Mouse (Mus musculus) olfactory bulb, adult 2 months (tissue): ENCODE data around the gene Ptgs1.

Experiments
- CTCF ChIP-seq: fragments of 200-500 bp; IDR thresholded peaks from 2 replicates; pipeline ENCODE4 v1.5.1; 2012; ENCODE audit warnings: low read depth, mild to moderate bottlenecking, low read length, moderate library complexity; ENCODE audit not compliant: insufficient read depth
- POLR2A ChIP-seq: fragments of 200-500 bp; IDR thresholded peaks from 2 replicates; pipeline ENCODE4 v1.6.1; 2012; ENCODE audit warnings: mild to moderate bottlenecking, low read depth, low read length, moderate library complexity; ENCODE audit not compliant: insufficient read depth

DNA sequence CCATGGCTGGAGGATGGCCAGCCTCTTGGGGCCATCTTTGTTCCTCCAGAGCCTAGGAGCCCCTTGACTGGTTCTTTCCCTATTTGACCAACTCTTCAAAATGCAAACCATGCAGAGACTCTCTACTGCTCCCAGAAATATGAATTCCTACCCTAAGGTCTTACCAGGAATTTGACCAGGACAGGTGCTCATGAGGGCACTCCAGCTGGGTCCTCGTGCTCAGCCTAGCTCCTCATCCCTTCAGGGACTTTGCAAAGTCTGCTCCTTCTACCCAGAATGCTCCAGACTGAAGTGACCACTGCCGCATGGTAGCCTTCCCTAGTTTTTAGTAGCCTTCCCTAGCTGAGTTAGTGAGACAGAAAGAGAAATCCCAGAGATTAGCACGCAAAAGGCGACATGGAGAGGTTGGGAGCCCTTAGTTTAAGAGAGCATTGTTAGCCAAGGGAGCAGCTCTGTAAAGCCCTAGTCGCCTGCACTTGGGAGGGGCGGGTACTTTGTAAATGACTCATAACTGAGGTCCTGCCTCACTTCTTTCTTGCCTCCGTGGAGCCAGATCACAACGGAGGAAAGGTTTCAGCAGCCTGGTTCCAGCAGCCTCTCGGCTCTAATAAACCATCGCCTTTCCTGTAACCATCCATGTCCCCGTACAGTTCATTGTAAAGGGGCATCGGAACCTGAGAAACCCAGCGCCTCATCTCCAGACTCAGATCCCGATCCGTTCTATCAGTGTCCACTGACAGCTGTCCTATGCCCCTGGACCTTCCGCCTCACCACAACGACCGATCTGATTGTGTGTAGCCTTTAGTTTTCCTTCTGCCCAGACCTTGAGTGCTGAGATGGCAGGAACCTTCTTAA lies 28.2 kb upstream of the Ptgs1 start:
- TF ChIP-seq POLR2A (no peak), CTCF (no peak)
